Mouse (Mus musculus) MEL (cell line): Measurements from ENCODE around the gene Gemin5. TPM values are rescaled to one million over a fixed set of nuclear protein-coding genes. Genes with fewer than 3 reads are reported as not detected.
"Not testable (repeated sequence)": the region's sequence is repeated elsewhere in the genome, so short reads cannot be mapped to it uniquely, and the experiment has no call there.

Experiments used
- DNase-seq: peaks from one replicate; pipeline ENCODE4 v3.0.0; 2011; ENCODE audit warnings: low read depth, low spot score
- H3K27ac ChIP-seq: 2 replicates; pipeline ENCODE4 v1.5.1; 2012; ENCODE audit warnings: low read depth, mild to moderate bottlenecking, control low read depth, low read length, moderate library complexity; ENCODE audit not compliant: control insufficient read depth
- H3K27me3 ChIP-seq, 2 experiments: fragments of 150-350 bp in 1 of 2; sonication (generic) in 1 of 2; 2 replicates each; pipeline ENCODE4 v1.6.1; 2012; ENCODE audit warnings: low read length in 2 of 2, mild to moderate bottlenecking in 2 of 2, improper control_type of control experiment in 1 of 2, moderate library complexity in 1 of 2; ENCODE audit not compliant: insufficient read depth in 2 of 2, control insufficient read depth in 1 of 2
- H3K36me3 ChIP-seq, 2 experiments: 2 replicates each; pipeline ENCODE4 v1.6.1; 2012 to 2014; ENCODE audit warnings: low read length in 2 of 2, improper control_type of control experiment in 1 of 2, inconsistent platforms in 1 of 2, mild to moderate bottlenecking in 1 of 2; ENCODE audit not compliant: insufficient read depth in 2 of 2, control insufficient read depth in 1 of 2
- H3K4me1 ChIP-seq, 2 experiments: fragments of 150-350 bp in 1 of 2; sonication (generic) in 1 of 2; 2 replicates each; pipeline ENCODE4 v1.6.1; 2012; ENCODE audit warnings: low read length in 2 of 2, improper control_type of control experiment in 1 of 2, mild to moderate bottlenecking in 1 of 2; ENCODE audit not compliant: insufficient read depth in 2 of 2, control insufficient read depth in 1 of 2
- H3K4me3 ChIP-seq, 2 experiments: fragments of 150-350 bp in 1 of 2; sonication (generic) in 1 of 2; 2 replicates each; pipeline ENCODE4 v1.5.1; 2012; ENCODE audit warnings: low read depth in 2 of 2, low read length in 2 of 2, mild to moderate bottlenecking in 2 of 2, moderate library complexity in 2 of 2, control low read depth in 1 of 2, improper control_type of control experiment in 1 of 2; ENCODE audit not compliant: control insufficient read depth in 1 of 2, insufficient read depth in 1 of 2
- H3K79me2 ChIP-seq: 2 replicates; pipeline ENCODE4 v1.6.1; 2012; ENCODE audit warnings: mild to moderate bottlenecking, low read length, moderate library complexity; ENCODE audit not compliant: control insufficient read depth, poor library complexity, insufficient read depth
- H3K9ac ChIP-seq: 2 replicates; pipeline ENCODE4 v1.6.1; 2012; ENCODE audit warnings: low read depth, mild to moderate bottlenecking, control low read depth, low read length, moderate library complexity; ENCODE audit not compliant: control insufficient read depth, poor library complexity, severe bottlenecking
- H3K9me3 ChIP-seq: fragments of 150-350 bp; sonication (generic); replicated peaks from 2 replicates; pipeline ENCODE4 v1.6.1; 2012; ENCODE audit warnings: mild to moderate bottlenecking, low read length, improper control_type of control experiment, moderate library complexity; ENCODE audit not compliant: insufficient read depth
- BHLHE40 ChIP-seq: IDR thresholded peaks from 2 replicates; pipeline ENCODE4 v1.6.1; 2012; ENCODE audit warnings: low read depth, mild to moderate bottlenecking, inconsistent platforms, low read length, improper control_type of control experiment, borderline replicate concordance
- CTCF ChIP-seq, 3 experiments: IDR thresholded peaks in 2 of 3; conservative IDR thresholded peaks in 1 of 3; 2 replicates each; pipeline ENCODE4 v1.5.1; 2011 to 2012; ENCODE audit warnings: low read length in 3 of 3, low read depth in 2 of 3, mild to moderate bottlenecking in 2 of 3, improper control_type of control experiment in 1 of 3, inconsistent platforms in 1 of 3, mixed read lengths in 1 of 3, moderate library complexity in 1 of 3; ENCODE audit not compliant: control insufficient read depth in 1 of 3, insufficient read depth in 1 of 3, poor library complexity in 1 of 3, severe bottlenecking in 1 of 3
- ELF1 ChIP-seq: IDR thresholded peaks from 2 replicates; pipeline ENCODE4 v1.6.1; 2014; ENCODE audit warnings: low read depth, mild to moderate bottlenecking, inconsistent platforms, low read length, improper control_type of control experiment, moderate library complexity
- EP300 ChIP-seq, 2 experiments: IDR thresholded peaks; 2 replicates each; pipeline ENCODE4 v1.6.1; 2011; ENCODE audit warnings: improper control_type of control experiment in 2 of 2, low read length in 2 of 2, low read depth in 1 of 2, mild to moderate bottlenecking in 1 of 2
- ETS1 ChIP-seq: IDR thresholded peaks from 2 replicates; pipeline ENCODE4 v1.6.1; 2012; ENCODE audit warnings: low read depth, mild to moderate bottlenecking, inconsistent platforms, low read length, improper control_type of control experiment, moderate library complexity
- GATA1 ChIP-seq: IDR thresholded peaks from 2 replicates; pipeline ENCODE4 v1.6.1; 2011; ENCODE audit warnings: low read depth, low read length, improper control_type of control experiment
- MYB ChIP-seq: IDR thresholded peaks from 2 replicates; pipeline ENCODE4 v1.6.1; 2011; ENCODE audit warnings: mild to moderate bottlenecking, low read depth, low read length, improper control_type of control experiment
- POLR2AphosphoS2 ChIP-seq: IDR thresholded peaks from 2 replicates; pipeline ENCODE4 v1.6.1; 2011; ENCODE audit warnings: low read length, improper control_type of control experiment
- RAD21 ChIP-seq: IDR thresholded peaks from 2 replicates; pipeline ENCODE4 v1.6.1; 2011; ENCODE audit warnings: mild to moderate bottlenecking, low read depth, low read length, improper control_type of control experiment
- SMC3 ChIP-seq: IDR thresholded peaks from 2 replicates; pipeline ENCODE4 v1.6.1; 2011; ENCODE audit warnings: low read depth, low read length, improper control_type of control experiment
- TAL1 ChIP-seq: IDR thresholded peaks from 2 replicates; pipeline ENCODE4 v1.6.1; 2012; ENCODE audit warnings: mild to moderate bottlenecking, inconsistent platforms, low read length, moderate library complexity, mixed read lengths
- TCF12 ChIP-seq: IDR thresholded peaks from 2 replicates; pipeline ENCODE4 v1.6.1; 2014; ENCODE audit warnings: low read depth, mild to moderate bottlenecking, inconsistent platforms, low read length, improper control_type of control experiment, moderate library complexity
- UBTF ChIP-seq: IDR thresholded peaks from 2 replicates; pipeline ENCODE4 v1.6.1; 2012; ENCODE audit warnings: low read depth, mild to moderate bottlenecking, inconsistent platforms, low read length, improper control_type of control experiment, moderate library complexity, borderline replicate concordance; ENCODE audit not compliant: insufficient read depth
- ZNF384 ChIP-seq: IDR thresholded peaks from 2 replicates; pipeline ENCODE4 v1.6.1; 2012; ENCODE audit warnings: low read depth, mild to moderate bottlenecking, inconsistent platforms, low read length, improper control_type of control experiment
- polyA plus RNA-seq, 2 experiments: library from polyadenylated mRNA; stranded (reverse) in 1 of 2; unstranded in 1 of 2; fragments of >175 nt in 1 of 2; fragments of >200 nt in 1 of 2; gene quantifications; 2 replicates each; pipeline versions ENCODE4 v1.2.1 to v1.2.4; 2012; ENCODE audit warnings: low replicate concordance in 2 of 2, low read depth in 1 of 2; ENCODE audit not compliant: insufficient read length in 2 of 2, insufficient read depth in 1 of 2, missing spikeins in 1 of 2
- total RNA-seq: library from RNA; depleted of rRNA; stranded (reverse); fragments of 300-350 nt; gene quantifications from 2 replicates; pipeline ENCODE4 v1.2.3, GENCODE M21; 2012

The Gemin5 gene
- total and polyA plus RNA-seq, 3 experiments = 46.5 to 71.9 (median 52.5) TPM

GRCm38 (mm10) chr11:58101194-58101720 lies 67.1 kb downstream of the Gemin5 start:
- H3K9me3 ChIP-seq = no peaks in the 10 kb centered on the region
- H3K27me3 ChIP-seq = no peaks in the 10 kb centered on the region
- DNase-seq = peak; percentile 48
- peak overlapping the region; percentile 37 for H3K9ac ChIP-seq
- peaks cover 32% of the 10 kb centered on the region for H3K79me2 ChIP-seq
- H3K27ac ChIP-seq = peak overlapping the region; percentile 53
- TF ChIP-seq SMC3 (0 out of 2 replicates have a peak, but pooled peaks have one; percentile 6), ZNF384 (peak; percentile 91), MYB (no peak)
- TF ChIP-seq, all 39 proteins: peak for 2
- Histone ChIP-seq H3K36me3 (peaks cover 0 to 19% of the 10 kb centered on the region in 2 experiments; a peak in 2 of 4 replicates), H3K4me3 (no peak overlapping the region), H3K4me1 (peaks cover 9 to 16% of the 10 kb centered on the region in 2 experiments)

- peak; percentile 56 for DNase-seq
- TF ChIP-seq TCF12 (peak; percentile 22; the same call in 1 of the 2 replicates), GATA1 (peak; percentile 48; the same call in 1 of the 2 replicates), EP300 (IDR thresholded peaks at IDR 0.05; ENCODE audit: low read depth in 1 of 2, low read length in 2 of 2) (no peak), POLR2AphosphoS2 (no peak), UBTF (no peak), ETS1 (no peak), ELF1 (no peak), RAD21 (no peak), TAL1 (peak; percentile 50; the same call in 1 of the 2 replicates), BHLHE40 (no peak)
- H3K79me2 ChIP-seq = peaks cover 21% of the 10 kb centered on the region
- no peaks in the 10 kb centered on the region for H3K9me3 ChIP-seq
- H3K36me3 ChIP-seq = peaks cover 0 to 10% of the 10 kb centered on the region in 2 experiments; a peak in 2 of 4 replicates
- H3K27me3 ChIP-seq = no peaks in the 10 kb centered on the region
- H3K27ac ChIP-seq = no peak overlapping the region
- peaks cover 9 to 11% of the 10 kb centered on the region in 2 experiments for H3K4me1 ChIP-seq
- no peak overlapping the region for H3K9ac ChIP-seq
- no peak overlapping the region for H3K4me3 ChIP-seq
Measured at GRCm38 (mm10) chr11:58100006-58100405, 68.3 kb downstream of the Gemin5 start.

GRCm38 (mm10) chr11:58098366-58098720 lies 70.0 kb downstream of the Gemin5 start:
- not testable (repeated sequence) for H3K9ac ChIP-seq, H3K4me3 ChIP-seq, H3K9me3 ChIP-seq, H3K27me3 ChIP-seq
- H3K4me1 ChIP-seq = peaks cover 12 to 16% of the 10 kb centered on the region in 2 experiments
- DNase-seq = peak; percentile 49
- H3K36me3 ChIP-seq = peaks cover 0 to 13% of the 10 kb centered on the region in 2 experiments; a peak in 2 of 4 replicates
- peak; percentile 49 for TF ChIP-seq SMC3
- TF ChIP-seq CTCF (IDR thresholded peaks at IDR 0.05 in 2 of 3, conservative IDR thresholded peaks at IDR 0.05 in 1 of 3; ENCODE audit: control insufficient read depth in 1 of 3, insufficient read depth in 1 of 3, low read depth in 2 of 3, low read length in 3 of 3, poor library complexity in 1 of 3, severe bottlenecking in 1 of 3) = peak; percentile 22 to 57 (median 30); a peak in 4 of 6 replicates
- TF ChIP-seq RAD21 = peak; percentile 29
- TF ChIP-seq, all 39 proteins: peak for 3; not testable (repeated sequence) for 36
- not testable (repeated sequence) for H3K79me2 ChIP-seq, H3K27ac ChIP-seq
